18 mouse cellular contexts compared by ENCODE assay signal in the genomic region with DNA sequence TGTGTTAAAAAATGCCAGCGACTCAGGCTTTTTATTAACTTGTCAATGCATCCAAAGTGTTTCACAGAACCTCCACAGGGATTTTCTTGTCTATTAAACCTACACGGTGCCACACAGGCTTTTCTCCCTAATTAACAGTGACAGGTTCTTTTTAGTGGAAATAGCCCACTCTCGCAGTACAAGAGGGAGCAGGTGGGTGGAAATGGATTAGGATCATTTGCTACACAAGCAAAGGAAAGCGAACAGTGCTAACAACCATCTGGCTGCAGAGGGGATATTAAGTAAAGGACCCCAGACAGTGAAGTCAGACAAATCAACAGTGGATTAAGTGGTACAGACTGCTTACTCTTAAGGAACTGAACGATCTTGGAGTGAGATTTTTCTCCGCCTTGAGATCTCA. TPM values are rescaled to one million over a fixed set of nuclear protein-coding genes. Genes with fewer than 3 reads are reported as not detected.
DNase-seq lines count a peak whose midpoint lies in the region; ATAC-seq and TF ChIP-seq lines count a peak whose summit lies in the region.
"Had no signal": no experiment of that assay in that cellular context is flagged by ENCODE, and none has a peak within 500 bp of the region (broad histone marks: within the 10 kb centered on the region; RNA-seq: fewer than 3 reads in every experiment).

No protein-coding gene starts in this region.

- H3K27ac ChIP-seq in hindbrain, embryonic 13.5 days, result no peak overlapping the region
- H3K27ac ChIP-seq in hindbrain, embryonic 10.5 days, result no peak overlapping the region
- H3K27ac ChIP-seq in forebrain, embryonic 16.5 days (ENCODE audit: low read length), result no peak overlapping the region
- H3K27ac ChIP-seq in midbrain, embryonic 13.5 days, result no peak overlapping the region
- H3K27ac ChIP-seq in kidney, embryonic 15.5 days, result no peak overlapping the region
- H3K27ac ChIP-seq in left cerebral cortex, adult 2 months, result no peak overlapping the region
- H3K27ac ChIP-seq: heart, embryonic 10.5 days; intestine, embryonic 15.5 days; limb, embryonic 10.5 days; liver, embryonic 12.5 days; macrophage; neural tube, embryonic 12.5 days had no signal

- intact Hi-C loops in left cerebral cortex, adult 2 months (cut with DNase I), result no loop called here

- no peak overlapping the region for H3K4me2 ChIP-seq in hindbrain, embryonic 13.5 days
- H3K4me2 ChIP-seq in forebrain, embryonic 16.5 days (ENCODE audit: low read length), result no peak overlapping the region
- no peak overlapping the region for H3K4me2 ChIP-seq in midbrain, embryonic 13.5 days (replicated peaks)
- H3K4me2 ChIP-seq in kidney, embryonic 15.5 days, result no peak overlapping the region
- H3K4me2 ChIP-seq: intestine, embryonic 15.5 days; liver, embryonic 12.5 days; lung, embryonic 14.5 days; neural tube, embryonic 12.5 days had no signal

- no peaks in the 10 kb centered on the region for H3K36me3 ChIP-seq in hindbrain, embryonic 13.5 days
- no peaks in the 10 kb centered on the region for H3K36me3 ChIP-seq in hindbrain, embryonic 10.5 days
- H3K36me3 ChIP-seq in forebrain, embryonic 16.5 days (ENCODE audit: control insufficient read depth, insufficient read depth), result no peaks in the 10 kb centered on the region
- no peaks in the 10 kb centered on the region for H3K36me3 ChIP-seq in midbrain, embryonic 13.5 days
- H3K36me3 ChIP-seq in kidney, embryonic 15.5 days, result no peaks in the 10 kb centered on the region
- H3K36me3 ChIP-seq: heart, embryonic 10.5 days; intestine, embryonic 15.5 days; limb, embryonic 10.5 days; liver, embryonic 12.5 days; neural tube, embryonic 12.5 days had no signal

- H3K9me3 ChIP-seq in hindbrain, embryonic 13.5 days, result no peaks in the 10 kb centered on the region
- no peaks in the 10 kb centered on the region for H3K9me3 ChIP-seq in hindbrain, embryonic 10.5 days
- H3K9me3 ChIP-seq in forebrain, embryonic 16.5 days (ENCODE audit: control insufficient read depth, low read length), result no peaks in the 10 kb centered on the region
- H3K9me3 ChIP-seq in midbrain, embryonic 13.5 days, result no peaks in the 10 kb centered on the region
- H3K9me3 ChIP-seq in kidney, embryonic 15.5 days (replicated peaks), result no peaks in the 10 kb centered on the region
- H3K9me3 ChIP-seq: heart, embryonic 10.5 days; intestine, embryonic 15.5 days; limb, embryonic 10.5 days; liver, embryonic 12.5 days; neural tube, embryonic 12.5 days had no signal

- no peak overlapping the region for H3K4me3 ChIP-seq in hindbrain, embryonic 13.5 days
- no peak overlapping the region for H3K4me3 ChIP-seq in hindbrain, embryonic 10.5 days
- no peak overlapping the region for H3K4me3 ChIP-seq in forebrain, embryonic 16.5 days (replicated peaks; ENCODE audit: low read length)
- no peak overlapping the region for H3K4me3 ChIP-seq in midbrain, embryonic 13.5 days (replicated peaks)
- H3K4me3 ChIP-seq in kidney, embryonic 15.5 days (replicated peaks), result no peak overlapping the region
- H3K4me3 ChIP-seq in left cerebral cortex, adult 2 months, result no peak overlapping the region
- H3K4me3 ChIP-seq: heart, embryonic 10.5 days; intestine, embryonic 15.5 days; limb, embryonic 10.5 days; liver, embryonic 12.5 days; neural tube, embryonic 12.5 days had no signal

- no peak for DNase-seq in hindbrain, embryonic 10.5 days (ENCODE audit: low spot score)
- no peak for DNase-seq in left cerebral cortex, adult 2 months (ENCODE audit: extremely low spot score in 1 of 2, low spot score in 2 of 2)
- DNase-seq in liver, result no peak
- DNase-seq: cerebellum, adult 18-20 months; gastrocnemius, postnatal 36 days; heart, postnatal 14 days; lung, embryonic 14.5 days; right cerebral cortex, postnatal 25 days had no signal

- ATAC-seq in hindbrain, embryonic 13.5 days (ENCODE audit: low FRiP score), result peak; percentile 43; the same call in 1 of the 2 replicates
- peak; percentile 96 for ATAC-seq in forebrain, embryonic 16.5 days
- peak; percentile 96 for ATAC-seq in midbrain, embryonic 13.5 days
- ATAC-seq in kidney, embryonic 15.5 days (replicated peaks; ENCODE audit: low FRiP score), result no peak
- ATAC-seq: intestine, embryonic 15.5 days; liver, embryonic 12.5 days had no signal

- 61% methylated on average over 6 of the region's 6 CpGs for whole genome bisulfite sequencing in hindbrain, embryonic 13.5 days
- 77% methylated on average over 6 of the region's 6 CpGs for WGBS in hindbrain, embryonic 10.5 days
- 28% methylated on average over 6 of the region's 6 CpGs for WGBS in forebrain, embryonic 16.5 days
- 46% methylated on average over 6 of the region's 6 CpGs for WGBS in midbrain, embryonic 13.5 days
- 83% methylated on average over 6 of the region's 6 CpGs for WGBS in kidney, embryonic 15.5 days

- H3K27me3 ChIP-seq in hindbrain, embryonic 13.5 days, result no peaks in the 10 kb centered on the region
- no peaks in the 10 kb centered on the region for H3K27me3 ChIP-seq in hindbrain, embryonic 10.5 days (ENCODE audit: insufficient read depth, poor library complexity, severe bottlenecking)
- no peaks in the 10 kb centered on the region for H3K27me3 ChIP-seq in forebrain, embryonic 16.5 days (replicated peaks; ENCODE audit: control insufficient read depth, insufficient read depth, low read length)
- no peaks in the 10 kb centered on the region for H3K27me3 ChIP-seq in midbrain, embryonic 13.5 days
- no peaks in the 10 kb centered on the region for H3K27me3 ChIP-seq in kidney, embryonic 15.5 days
- H3K27me3 ChIP-seq: intestine, embryonic 15.5 days; liver, embryonic 12.5 days; neural tube, embryonic 12.5 days had no signal

- H3K9ac ChIP-seq in hindbrain, embryonic 13.5 days, result no peak overlapping the region
- H3K9ac ChIP-seq in forebrain, embryonic 16.5 days (replicated peaks; ENCODE audit: low read depth, low read length), result no peak overlapping the region
- no peak overlapping the region for H3K9ac ChIP-seq in midbrain, embryonic 13.5 days (replicated peaks)
- H3K9ac ChIP-seq in kidney, embryonic 15.5 days, result no peak overlapping the region
- H3K9ac ChIP-seq: intestine, embryonic 15.5 days; liver, embryonic 12.5 days; lung, embryonic 14.5 days; neural tube, embryonic 12.5 days had no signal

- no peak for TF ChIP-seq CTCF in left cerebral cortex, adult 2 months (IDR thresholded peaks at IDR 0.05)

- H3K4me1 ChIP-seq in hindbrain, embryonic 13.5 days (replicated peaks), result no peaks in the 10 kb centered on the region
- no peaks in the 10 kb centered on the region for H3K4me1 ChIP-seq in hindbrain, embryonic 10.5 days (replicated peaks)
- 0 out of 2 replicates have a peak, but pooled peaks cover 2% of the 10 kb centered on the region for H3K4me1 ChIP-seq in forebrain, embryonic 16.5 days (replicated peaks; ENCODE audit: control insufficient read depth, insufficient read depth, low read length)
- no peaks in the 10 kb centered on the region for H3K4me1 ChIP-seq in midbrain, embryonic 13.5 days (replicated peaks)
- no peaks in the 10 kb centered on the region for H3K4me1 ChIP-seq in kidney, embryonic 15.5 days
- H3K4me1 ChIP-seq: heart, embryonic 10.5 days; intestine, embryonic 15.5 days; limb, embryonic 10.5 days; liver, embryonic 12.5 days; neural tube, embryonic 12.5 days had no signal

RNA-seq across cellular contexts. Expression of gene Dynlt3, which starts 33.2 kb away (rescaled TPM):
- polyA plus RNA-seq in hindbrain, embryonic 13.5 days (2015; fragmentation: Nextera tagmentation; extraction: Ambion mirVana), result 32.0 and 32.4 TPM in 2 replicates
- polyA plus RNA-seq in hindbrain, embryonic 10.5 days (2016; fragmentation: Nextera tagmentation; extraction: Ambion mirVana), result 14.3 and 15.8 TPM in 2 replicates
- polyA plus RNA-seq in forebrain, embryonic 16.5 days (2015; fragmentation: Nextera tagmentation; extraction: Ambion mirVana), result 41.0 and 44.4 TPM in 2 replicates
- 22.6 and 23.6 TPM in 2 replicates for polyA plus RNA-seq in midbrain, embryonic 13.5 days (2015; fragmentation: Nextera tagmentation; extraction: Ambion mirVana)
- 55.4 and 57.1 TPM in 2 replicates for polyA plus RNA-seq in kidney, embryonic 15.5 days (2015; fragmentation: Nextera tagmentation; extraction: Ambion mirVana)
- total RNA-seq in left cerebral cortex, adult 2 months (2021), result 100 to 1,000 TPM; 109 to 110 TPM
